Mouse (Mus musculus): Measurements from ENCODE around the gene Sh3d19. TPM values are rescaled to one million over a fixed set of nuclear protein-coding genes. Genes with fewer than 3 reads are reported as not detected.

The Sh3d19 gene
- polyA plus RNA-seq, 1 experiment from 2014 or later = 29.0 TPM

GRCm38 (mm10) chr3:86179714-86180113 is 208.8 kb downstream of the Sh3d19 start:
- no peak overlapping the region for H3K9ac ChIP-seq (ENCODE audit: low read depth, low read length)
- H3K27ac ChIP-seq = no peak overlapping the region
- H3K27me3 ChIP-seq (ENCODE audit: insufficient read depth, low read length) = no peaks in the 10 kb centered on the region
- no peak overlapping the region for H3K4me2 ChIP-seq (ENCODE audit: low read length)
- ATAC-seq (replicated peaks; ENCODE audit: low FRiP score, low read depth) = no peak
- H3K36me3 ChIP-seq (ENCODE audit: insufficient read depth, low read length) = no peaks in the 10 kb centered on the region
- TF ChIP-seq CTCF (IDR thresholded peaks at IDR 0.05; ENCODE audit: low read depth) = no peak
- DNase-seq (ENCODE audit: low spot score) = no peak
- H3K4me1 ChIP-seq (replicated peaks; ENCODE audit: insufficient read depth, low read length) = no peaks in the 10 kb centered on the region
- H3K4me3 ChIP-seq (replicated peaks; ENCODE audit: low read depth, low read length) = no peak overlapping the region
- no peaks in the 10 kb centered on the region for H3K9me3 ChIP-seq (replicated peaks; ENCODE audit: low read length)
- WGBS = 92% methylated on average over 7 of the region's 7 CpGs

Other genes starting within 250 kb of the Sh3d19 start
- 5.5 and 6.8 TPM in 2 replicates for gene Fam160a1, start 153.8 kb upstream of the Sh3d19 start, polyA plus RNA-seq (2015; fragmentation: Nextera tagmentation; extraction: Ambion mirVana)
- 4.5 and 5.0 TPM in 2 replicates for gene Glt28d2, start 83.6 kb upstream of the Sh3d19 start, polyA plus RNA-seq (2015; fragmentation: Nextera tagmentation; extraction: Ambion mirVana)
- 10.8 and 12.0 TPM in 2 replicates for gene Gm37240, start 83.6 kb upstream of the Sh3d19 start, polyA plus RNA-seq (2015; fragmentation: Nextera tagmentation; extraction: Ambion mirVana)
- not detected in 2 replicates for gene Prss48, start 31.4 kb downstream of the Sh3d19 start, polyA plus RNA-seq (2015; fragmentation: Nextera tagmentation; extraction: Ambion mirVana)
- 1,526 and 1,685 TPM in 2 replicates for gene Rps3a1, start 171.6 kb downstream of the Sh3d19 start, polyA plus RNA-seq (2015; fragmentation: Nextera tagmentation; extraction: Ambion mirVana)

Data from kidney, postnatal 0 days (tissue).